Mouse (Mus musculus) kidney, adult 2 months (tissue): ENCODE data around the gene Cope.

ENCODE experiments used
- CTCF ChIP-seq: fragments of 200-500 bp; conservative IDR thresholded peaks from 2 replicates; pipeline ENCODE4 v1.5.1; 2011; ENCODE audit warnings: low read depth, mild to moderate bottlenecking, control low read depth, low read length, moderate library complexity, mixed read lengths; ENCODE audit not compliant: insufficient read depth, insufficient read length
- POLR2A ChIP-seq: fragments of 200-500 bp; IDR thresholded peaks from one replicate; pipeline ENCODE4 v1.6.1; 2011; ENCODE audit warnings: low read depth, low read length, control low read depth

- TF ChIP-seq CTCF (no peak), POLR2A (no peak)
Observed at GRCm38 (mm10) chr8:70259043-70259442, 43.3 kb upstream of the Cope start.
